ENCODE assay signal across 15 mouse cellular contexts in the genomic region with DNA sequence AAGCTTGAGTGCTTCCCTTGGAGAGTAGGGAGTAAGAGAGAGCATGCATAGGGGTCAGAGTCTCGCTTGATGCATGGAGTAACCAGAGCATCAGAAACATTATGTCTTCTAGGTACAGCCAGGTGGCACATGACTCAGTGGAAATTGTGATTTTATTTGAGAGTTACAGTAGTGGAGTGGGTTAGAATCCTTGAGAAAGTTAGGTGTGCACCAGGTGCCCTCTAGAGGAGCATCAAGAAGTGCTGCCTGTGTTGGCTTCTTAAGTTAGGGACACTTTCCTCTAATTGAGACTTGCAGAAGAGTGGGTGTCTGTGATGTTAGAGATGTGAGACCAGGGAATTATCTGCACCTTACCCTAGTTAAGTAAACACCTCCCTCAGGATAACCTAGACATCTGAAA. TPM values are rescaled to one million over a fixed set of nuclear protein-coding genes. Genes with fewer than 3 reads are reported as not detected.
DNase-seq lines count a peak whose midpoint lies in the region; ATAC-seq and TF ChIP-seq lines count a peak whose summit lies in the region.
"Had no signal": no experiment of that assay in that cellular context is flagged by ENCODE, and none has a peak within 500 bp of the region (broad histone marks: within the 10 kb centered on the region; RNA-seq: fewer than 3 reads in every experiment).

No protein-coding gene starts in this region.

- peak; percentile 40; the same call in 1 of the 2 replicates for TF ChIP-seq CTCF in kidney, postnatal 0 days (IDR thresholded peaks at IDR 0.05; ENCODE audit: low read depth)
- no peak for TF ChIP-seq CTCF in cerebellum, adult 2 months (IDR thresholded peaks at IDR 0.05; ENCODE audit: borderline replicate concordance, insufficient read depth, low read depth, low read length)

- no peaks in the 10 kb centered on the region for H3K9me3 ChIP-seq in kidney, postnatal 0 days (replicated peaks; ENCODE audit: low read length)
- no peaks in the 10 kb centered on the region for H3K9me3 ChIP-seq in kidney, embryonic 14.5 days (ENCODE audit: control insufficient read depth, low read length)
- H3K9me3 ChIP-seq in hindbrain, embryonic 13.5 days = no peaks in the 10 kb centered on the region
- H3K9me3 ChIP-seq: embryonic facial prominence, embryonic 10.5 days; heart, embryonic 10.5 days had no signal

- no peak for TF ChIP-seq POLR2A in cerebellum, adult 2 months (IDR thresholded peaks at IDR 0.05; ENCODE audit: borderline replicate concordance, insufficient read depth, low read length)

- no peak overlapping the region for H3K4me3 ChIP-seq in kidney, postnatal 0 days (replicated peaks; ENCODE audit: low read depth, low read length)
- H3K4me3 ChIP-seq in kidney, embryonic 14.5 days (ENCODE audit: low read length) = no peak overlapping the region
- no peak overlapping the region for H3K4me3 ChIP-seq in cerebellum, adult 2 months (replicated peaks; ENCODE audit: insufficient read depth, low read depth, low read length)
- H3K4me3 ChIP-seq in hindbrain, embryonic 13.5 days = no peak overlapping the region
- H3K4me3 ChIP-seq: embryonic facial prominence, embryonic 10.5 days; heart, embryonic 10.5 days had no signal

- no peak overlapping the region for H3K9ac ChIP-seq in kidney, postnatal 0 days (ENCODE audit: low read depth, low read length)
- no peak overlapping the region for H3K9ac ChIP-seq in kidney, embryonic 14.5 days (ENCODE audit: low read depth, low read length)
- H3K9ac ChIP-seq in hindbrain, embryonic 13.5 days = no peak overlapping the region

- no peaks in the 10 kb centered on the region for H3K27me3 ChIP-seq in kidney, postnatal 0 days (ENCODE audit: insufficient read depth, low read length)
- H3K27me3 ChIP-seq in kidney, embryonic 14.5 days (ENCODE audit: control insufficient read depth, insufficient read depth, low read length) = no peaks in the 10 kb centered on the region
- no peaks in the 10 kb centered on the region for H3K27me3 ChIP-seq in cerebellum, adult 2 months (ENCODE audit: control insufficient read depth, insufficient read depth, low read length)
- H3K27me3 ChIP-seq in hindbrain, embryonic 13.5 days = no peaks in the 10 kb centered on the region

- no peak overlapping the region for H3K4me2 ChIP-seq in kidney, postnatal 0 days (ENCODE audit: low read length)
- no peak overlapping the region for H3K4me2 ChIP-seq in kidney, embryonic 14.5 days (replicated peaks; ENCODE audit: low read depth, low read length)
- no peak overlapping the region for H3K4me2 ChIP-seq in hindbrain, embryonic 13.5 days

- H3K27ac ChIP-seq in kidney, postnatal 0 days = no peak overlapping the region
- no peak overlapping the region for H3K27ac ChIP-seq in kidney, embryonic 14.5 days (ENCODE audit: low read depth, low read length)
- H3K27ac ChIP-seq in cerebellum, adult 2 months (ENCODE audit: insufficient read depth, low read length) = no peak overlapping the region
- H3K27ac ChIP-seq in hindbrain, embryonic 13.5 days = no peak overlapping the region; the same call in 1 of the 2 replicates
- H3K27ac ChIP-seq: embryonic facial prominence, embryonic 10.5 days; heart, embryonic 10.5 days had no signal

- H3K36me3 ChIP-seq in kidney, postnatal 0 days (ENCODE audit: insufficient read depth, low read length) = 0 out of 2 replicates have a peak, but pooled peaks cover 3% of the 10 kb centered on the region
- H3K36me3 ChIP-seq in kidney, embryonic 14.5 days (ENCODE audit: control insufficient read depth, insufficient read depth, low read length) = peaks cover 28% of the 10 kb centered on the region
- peaks cover 28% of the 10 kb centered on the region for H3K36me3 ChIP-seq in hindbrain, embryonic 13.5 days

- DNase-seq in kidney, postnatal 0 days (ENCODE audit: low spot score) = no peak
- DNase-seq in spleen, postnatal 36 days (ENCODE audit: low spot score in 2 of 2) = peak; percentile 11 to 17
- DNase-seq in spleen, postnatal 4 days (ENCODE audit: low spot score in 2 of 2) = no peak
- peak; percentile 53 for DNase-seq in brain, adult 2 months (ENCODE audit: low read depth, low spot score)
- no peak for DNase-seq in ovary, postnatal 14 days (ENCODE audit: low spot score)
- DNase-seq in cerebellum, adult 2 months = no peak
- DNase-seq: adrenal gland, postnatal 14 days; cerebellum, postnatal 14 days; heart, postnatal 36 days; right cerebral cortex, adult 18-20 months; thymus, adult 18-20 months had no signal

- no peaks in the 10 kb centered on the region for H3K4me1 ChIP-seq in kidney, postnatal 0 days (replicated peaks; ENCODE audit: insufficient read depth, low read length)
- no peaks in the 10 kb centered on the region for H3K4me1 ChIP-seq in kidney, embryonic 14.5 days (ENCODE audit: control insufficient read depth, insufficient read depth, low read length)
- H3K4me1 ChIP-seq in cerebellum, adult 2 months (ENCODE audit: control insufficient read depth, insufficient read depth, low read length) = no peaks in the 10 kb centered on the region
- H3K4me1 ChIP-seq in hindbrain, embryonic 13.5 days (replicated peaks) = 0 out of 2 replicates have a peak, but pooled peaks cover 3% of the 10 kb centered on the region
- H3K4me1 ChIP-seq: embryonic facial prominence, embryonic 10.5 days; heart, embryonic 10.5 days had no signal

- no peak for ATAC-seq in kidney, postnatal 0 days (replicated peaks; ENCODE audit: low FRiP score, low read depth)
- no peak for ATAC-seq in kidney, embryonic 14.5 days (ENCODE audit: low FRiP score, low TSS enrichment)
- no peak for ATAC-seq in hindbrain, embryonic 13.5 days (ENCODE audit: low FRiP score)

- 88% methylated on average over 1 of the region's 1 CpGs for WGBS in kidney, postnatal 0 days
- 88% methylated on average over 1 of the region's 1 CpGs for WGBS in kidney, embryonic 14.5 days
- 97% methylated on average over 1 of the region's 1 CpGs for WGBS in cerebellum, adult 2 months
- WGBS in hindbrain, embryonic 13.5 days = 100% methylated on average over 1 of the region's 1 CpGs

RNA-seq across cellular contexts. Expression of a gene that starts 11.9 kb away (rescaled TPM):
- 41.0 and 44.9 TPM in 2 replicates for polyA plus RNA-seq in kidney, postnatal 0 days (2015; fragmentation: Nextera tagmentation; extraction: Ambion mirVana)
- polyA plus RNA-seq in kidney, embryonic 14.5 days (2014; fragmentation: Nextera tagmentation; extraction: Ambion mirVana) = 52.9 and 53.2 TPM in 2 replicates
- 26.1 and 26.3 TPM in 2 replicates for polyA plus RNA-seq in cerebellum, adult 2 months (2012; rRNA removed)
- 46.3 and 47.4 TPM in 2 replicates for polyA plus RNA-seq in hindbrain, embryonic 13.5 days (2015; fragmentation: Nextera tagmentation; extraction: Ambion mirVana)

RNA-seq across cellular contexts. Expression of a gene that starts 36.0 kb away (rescaled TPM):
- polyA plus RNA-seq in kidney, postnatal 0 days (2015; fragmentation: Nextera tagmentation; extraction: Ambion mirVana) = 9.5 and 10.3 TPM in 2 replicates
- polyA plus RNA-seq in kidney, embryonic 14.5 days (2014; fragmentation: Nextera tagmentation; extraction: Ambion mirVana) = 4.5 and 7.6 TPM in 2 replicates
- 69.5 and 73.1 TPM in 2 replicates for polyA plus RNA-seq in cerebellum, adult 2 months (2012; rRNA removed)
- 19.5 and 21.5 TPM in 2 replicates for polyA plus RNA-seq in hindbrain, embryonic 13.5 days (2015; fragmentation: Nextera tagmentation; extraction: Ambion mirVana)

RNA-seq across cellular contexts. Expression of a gene that starts 36.9 kb away (rescaled TPM):
- polyA plus RNA-seq in kidney, postnatal 0 days (2015; fragmentation: Nextera tagmentation; extraction: Ambion mirVana) = 91.1 and 92.5 TPM in 2 replicates
- polyA plus RNA-seq in kidney, embryonic 14.5 days (2014; fragmentation: Nextera tagmentation; extraction: Ambion mirVana) = 83.9 and 101 TPM in 2 replicates
- polyA plus RNA-seq in cerebellum, adult 2 months (2012; rRNA removed) = 107 and 109 TPM in 2 replicates
- 69.7 and 70.2 TPM in 2 replicates for polyA plus RNA-seq in hindbrain, embryonic 13.5 days (2015; fragmentation: Nextera tagmentation; extraction: Ambion mirVana)

Comparison
In these comparisons a context has a peak if more than half of its experiments do, and no peak if none do; other contexts are left out.
1. DNase-seq: peak in spleen, postnatal 36 days (2 of 2) and brain, adult 2 months (single experiment); none in kidney, postnatal 0 days (single experiment), spleen, postnatal 4 days (0 of 2), ovary, postnatal 14 days (single experiment) and cerebellum, adult 2 months (0 of 2).